Mouse (Mus musculus) bone marrow macrophage, adult 2 months (primary cell): ENCODE results near the gene Ptprm. TPM values are rescaled to one million over a fixed set of nuclear protein-coding genes. Genes with fewer than 3 reads are reported as not detected.

Experiments used
- H3K27ac ChIP-seq: 2 replicates; pipeline ENCODE4 v1.5.1; 2012; ENCODE audit warnings: low read depth, low read length; ENCODE audit not compliant: insufficient read depth
- H3K4me1 ChIP-seq: 2 replicates; pipeline ENCODE4 v1.6.1; 2012; ENCODE audit warnings: low read length; ENCODE audit not compliant: control insufficient read depth, insufficient read depth
- H3K4me3 ChIP-seq: 2 replicates; pipeline ENCODE4 v1.5.1; 2012; ENCODE audit warnings: mild to moderate bottlenecking, low read length, moderate library complexity; ENCODE audit not compliant: insufficient read depth
- CTCF ChIP-seq: IDR thresholded peaks from 2 replicates; pipeline ENCODE4 v1.5.1; 2012; ENCODE audit warnings: low read depth, mild to moderate bottlenecking, low read length, moderate library complexity
- POLR2A ChIP-seq: IDR thresholded peaks from 2 replicates; pipeline ENCODE4 v1.6.1; 2012; ENCODE audit warnings: mild to moderate bottlenecking, low read depth, low read length, borderline replicate concordance
- polyA plus RNA-seq: library from polyadenylated mRNA; stranded (reverse); fragments of >200 nt; gene quantifications from 2 replicates; pipeline ENCODE4 v1.2.4, GENCODE M21; 2012; ENCODE audit not compliant: missing spikeins, insufficient read depth, insufficient read length

Ptprm gene
- polyA plus RNA-seq, 1 experiment, result 0.34 TPM

DNA sequence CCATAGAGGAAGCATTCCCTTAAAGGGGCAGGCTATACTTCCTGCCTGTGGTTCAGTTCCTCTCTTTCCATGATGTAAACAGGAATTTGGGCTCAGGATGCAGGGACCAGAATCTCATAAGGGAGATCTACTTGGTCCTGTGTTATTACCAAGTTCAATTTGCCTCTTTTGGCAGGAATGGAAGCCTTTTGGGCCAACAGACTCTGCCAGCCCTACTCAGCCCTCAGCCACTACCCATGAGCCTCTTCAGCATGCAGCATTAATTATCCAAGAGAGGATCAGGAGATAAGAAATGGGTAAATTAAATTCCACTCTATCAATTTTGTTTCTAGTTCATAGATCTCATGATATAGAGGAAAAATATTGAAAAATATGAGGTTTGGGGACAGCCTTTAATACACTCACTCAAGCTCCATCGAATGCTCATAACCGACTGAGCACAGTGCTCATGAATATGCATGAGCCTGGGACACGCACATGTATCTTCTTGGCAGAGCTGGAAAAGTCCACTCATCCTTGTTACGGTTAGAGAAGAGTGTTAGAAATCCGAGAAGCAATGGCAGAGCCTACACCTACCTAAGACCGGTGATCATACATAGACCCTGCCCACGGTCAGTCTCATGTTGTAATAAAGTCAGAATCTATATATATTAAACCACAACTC is 197.0 kb downstream of the Ptprm start:
- Histone ChIP-seq H3K4me1 (no peaks in the 10 kb centered on the region), H3K4me3 (no peak overlapping the region), H3K27ac (no peak overlapping the region)
- no peak for TF ChIP-seq POLR2A
- TF ChIP-seq CTCF, result no peak

DNA sequence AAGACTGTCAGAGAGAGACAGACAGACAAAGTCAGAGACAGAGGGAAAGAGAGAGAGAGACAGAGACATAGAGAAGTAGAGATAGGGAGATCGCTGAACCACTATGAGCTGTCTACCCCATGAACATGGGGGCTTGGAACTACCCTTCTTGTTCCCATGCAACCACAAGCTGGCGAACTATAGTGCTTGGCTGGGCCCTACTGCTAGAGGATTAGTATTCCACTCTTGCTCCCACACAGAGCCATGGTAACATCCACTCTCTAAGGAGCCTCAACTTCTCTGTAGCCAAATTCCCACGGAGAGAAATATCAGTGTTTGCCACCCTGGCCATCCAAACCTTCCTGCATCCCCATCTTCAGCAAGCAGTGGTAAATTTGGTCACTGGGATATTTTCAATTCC is 202.0 kb downstream of the Ptprm start:
- Histone ChIP-seq H3K4me3 (no peak overlapping the region), H3K4me1 (no peaks in the 10 kb centered on the region), H3K27ac (no peak overlapping the region)
- TF ChIP-seq POLR2A, result no peak

DNA sequence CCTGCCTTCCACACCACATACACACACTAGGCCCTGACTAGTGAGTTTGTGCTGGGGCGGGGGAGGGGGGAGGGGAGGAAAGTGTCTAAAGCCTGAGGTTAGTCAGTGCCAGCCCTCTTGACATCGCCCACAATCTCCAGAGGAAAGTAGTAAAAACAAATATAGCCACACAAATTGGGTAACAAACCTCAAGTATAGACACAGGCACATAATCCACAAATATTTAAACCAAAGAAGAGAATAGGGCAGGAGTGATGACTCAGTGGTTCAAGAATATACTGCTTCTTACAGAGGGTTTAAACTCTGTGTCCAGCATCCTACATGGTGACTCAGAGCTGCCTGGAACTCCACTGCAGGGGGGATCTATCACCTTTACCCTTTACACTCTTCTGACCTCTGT is 203.8 kb downstream of the Ptprm start:
- H3K27ac ChIP-seq, result no peak overlapping the region
- no peak for TF ChIP-seq CTCF
- TF ChIP-seq POLR2A, result no peak

DNA sequence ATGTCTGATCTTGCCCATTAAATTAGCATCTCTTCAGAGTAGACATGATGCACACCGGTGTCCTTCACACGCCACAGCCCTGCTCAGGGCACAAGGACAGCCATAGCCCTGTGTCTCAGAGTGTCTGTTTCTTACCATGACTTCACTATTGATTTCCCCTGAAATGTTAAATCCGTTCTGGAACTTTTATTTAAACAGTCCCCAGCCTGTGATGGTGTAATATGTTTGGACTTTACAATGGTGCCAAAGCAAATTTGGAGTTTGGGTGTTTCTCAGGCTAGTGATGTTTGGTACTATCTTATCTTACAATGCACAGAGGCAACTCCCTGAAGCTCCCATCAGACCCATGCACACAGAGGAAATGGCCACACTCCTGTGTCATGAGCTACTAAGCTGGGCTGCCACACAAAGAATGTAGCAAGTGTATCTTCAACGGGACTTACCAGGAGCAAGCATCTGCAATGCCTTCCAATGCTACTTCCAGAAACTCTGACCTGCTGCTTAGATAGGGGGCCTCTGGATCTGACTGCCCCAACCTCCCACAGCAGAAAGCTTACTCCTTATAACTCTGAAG is 212.0 kb downstream of the Ptprm start:
- Histone ChIP-seq H3K27ac (no peak overlapping the region), H3K4me1 (no peaks in the 10 kb centered on the region), H3K4me3 (no peak overlapping the region)
- no peak for TF ChIP-seq CTCF
- no peak for TF ChIP-seq POLR2A

More for the DNA sequence above, 203.8 kb downstream of the Ptprm start:
- no peak overlapping the region for H3K4me3 ChIP-seq
- H3K4me1 ChIP-seq, result no peaks in the 10 kb centered on the region

DNA sequence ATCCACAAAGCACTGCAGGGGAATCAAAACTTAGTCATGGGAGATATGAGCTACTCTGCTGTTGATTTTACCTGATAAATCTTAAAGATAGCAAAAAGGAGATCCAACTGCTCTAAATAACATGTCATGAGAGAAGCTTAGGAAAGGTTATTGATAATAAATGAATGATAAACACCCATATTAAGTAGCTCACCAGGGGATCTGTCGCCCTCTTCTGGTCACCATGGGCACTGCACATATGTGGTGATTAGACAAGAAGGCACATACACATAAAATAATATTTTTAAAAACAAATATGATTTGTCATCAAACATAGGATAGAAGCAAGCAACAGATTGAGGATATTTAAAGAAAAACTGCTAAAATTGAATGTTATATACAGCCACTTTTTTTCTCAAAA is 213.8 kb downstream of the Ptprm start:
- no peak overlapping the region for H3K4me3 ChIP-seq
- no peaks in the 10 kb centered on the region for H3K4me1 ChIP-seq
- TF ChIP-seq POLR2A, result no peak
- TF ChIP-seq CTCF, result no peak
- no peak overlapping the region for H3K27ac ChIP-seq

DNA sequence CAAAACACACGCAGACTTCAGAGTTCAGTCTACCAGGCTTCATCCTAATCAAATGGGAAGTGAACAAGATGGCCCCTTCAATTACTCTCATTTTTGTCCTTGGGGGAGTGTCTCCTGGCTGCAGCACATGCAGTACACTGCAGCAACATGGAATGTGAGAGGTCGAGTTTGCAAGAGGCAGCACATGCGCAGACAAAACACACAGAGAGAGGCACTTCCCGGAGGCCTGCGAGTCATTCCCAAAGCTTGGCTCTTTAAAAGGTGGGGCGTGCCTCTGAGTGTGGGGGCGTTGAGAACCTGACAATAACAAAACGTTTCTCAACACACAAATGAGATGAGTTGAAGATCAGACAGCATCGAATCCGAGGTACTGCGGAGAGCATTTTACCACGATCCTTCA is 215.3 kb downstream of the Ptprm start:
- TF ChIP-seq CTCF, result no peak
- TF ChIP-seq POLR2A, result no peak
- no peak overlapping the region for H3K27ac ChIP-seq
- no peaks in the 10 kb centered on the region for H3K4me1 ChIP-seq
- no peak overlapping the region for H3K4me3 ChIP-seq

DNA sequence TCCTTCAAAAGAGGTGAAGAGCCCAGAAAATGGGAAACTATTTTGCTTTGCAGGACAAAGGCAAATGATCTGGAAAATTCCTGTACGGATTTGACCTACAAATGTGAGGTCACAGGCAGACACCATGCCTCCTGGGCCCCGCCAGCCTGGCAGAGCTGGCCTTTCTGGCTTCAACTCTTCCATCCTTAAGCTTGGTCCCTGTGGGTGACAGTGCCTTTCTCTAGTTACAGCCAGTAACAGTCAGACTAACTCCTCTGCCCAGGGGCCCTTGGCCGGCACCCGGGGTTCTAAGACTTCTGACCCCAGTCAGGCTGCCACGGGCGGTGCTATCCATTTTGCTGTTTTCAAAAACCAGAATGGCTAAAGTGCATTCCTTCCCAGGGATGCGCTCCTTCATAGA is 217.4 kb downstream of the Ptprm start:
- TF ChIP-seq POLR2A (no peak), CTCF (no peak)
- no peaks in the 10 kb centered on the region for H3K4me1 ChIP-seq
- no peak overlapping the region for H3K4me3 ChIP-seq
- H3K27ac ChIP-seq, result no peak overlapping the region

DNA sequence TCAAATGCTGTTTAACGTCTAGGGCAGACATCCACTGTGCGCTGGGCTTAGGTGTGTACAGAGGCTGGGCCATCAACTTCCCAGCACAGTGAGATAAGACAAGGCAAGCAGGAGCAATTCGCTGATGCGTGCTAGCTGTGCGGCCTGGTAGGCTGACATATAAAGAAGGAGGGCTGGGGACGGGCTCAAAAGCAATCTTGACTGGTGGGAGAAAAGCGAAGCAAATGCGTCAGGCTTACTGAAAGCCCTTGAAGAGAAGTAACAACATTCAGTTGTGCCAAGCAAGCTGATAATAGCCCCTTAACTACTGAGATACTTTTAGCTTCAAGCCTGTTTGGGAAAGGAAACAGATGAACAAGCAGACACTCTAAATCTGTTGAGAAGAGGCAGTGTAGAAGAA is 217.8 kb downstream of the Ptprm start:
- Histone ChIP-seq H3K4me3 (no peak overlapping the region), H3K4me1 (no peaks in the 10 kb centered on the region), H3K27ac (no peak overlapping the region)
- TF ChIP-seq POLR2A, result no peak
- no peak for TF ChIP-seq CTCF

DNA sequence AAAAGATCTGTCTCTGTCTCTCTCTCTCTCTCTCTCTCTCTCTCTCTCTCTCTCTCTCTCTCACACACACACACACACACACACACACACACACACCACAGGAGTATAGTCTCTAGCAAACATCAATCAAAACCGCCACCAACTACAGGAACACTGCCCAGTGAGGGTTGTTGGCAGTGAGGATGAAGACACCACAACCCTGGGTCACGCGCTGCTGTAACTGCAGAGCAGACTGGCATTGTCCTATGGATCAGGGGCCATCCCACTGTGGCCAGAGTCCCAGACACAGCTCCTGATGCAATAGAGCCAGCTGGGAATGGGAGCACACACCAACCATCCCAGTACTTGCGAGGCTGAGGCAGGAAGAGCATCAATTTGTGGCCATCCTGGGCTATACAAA is 220.0 kb downstream of the Ptprm start:
- no peak overlapping the region for H3K4me3 ChIP-seq
- no peaks in the 10 kb centered on the region for H3K4me1 ChIP-seq
- TF ChIP-seq CTCF (no peak), POLR2A (no peak)
- no peak overlapping the region for H3K27ac ChIP-seq

DNA sequence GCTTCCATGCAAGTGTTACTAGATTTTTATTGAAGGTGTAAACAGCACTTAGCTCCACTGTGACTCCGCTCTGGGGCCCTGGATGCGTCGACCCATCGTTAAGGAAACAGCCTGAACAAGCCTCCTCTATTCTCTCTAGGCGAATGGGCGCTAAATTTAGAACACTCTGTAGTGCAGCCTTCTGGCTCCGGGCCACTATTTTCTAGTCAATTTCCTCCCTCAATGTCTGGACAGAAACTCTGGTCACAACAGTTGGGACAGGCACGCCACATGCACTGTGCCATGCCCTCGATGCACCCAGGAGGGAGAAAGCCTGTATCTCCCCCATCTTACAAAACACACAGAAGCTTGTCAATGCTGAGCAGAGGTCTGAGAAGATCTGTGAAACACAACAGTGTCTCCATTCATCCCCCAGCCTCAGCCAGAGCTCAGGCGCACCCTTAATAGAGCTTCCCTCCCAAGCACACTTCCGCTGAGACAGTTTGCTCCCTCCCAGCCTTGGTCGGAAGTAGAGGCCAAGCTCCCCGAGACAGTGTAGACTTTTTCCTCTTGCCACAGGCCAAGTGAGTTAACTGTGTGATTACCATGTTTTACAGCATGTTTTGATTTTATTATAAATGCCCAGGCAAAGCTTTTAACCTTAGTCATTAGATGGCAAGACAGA is 220.7 kb downstream of the Ptprm start:
- TF ChIP-seq POLR2A (no peak), CTCF (no peak)
- no peak overlapping the region for H3K4me3 ChIP-seq
- no peaks in the 10 kb centered on the region for H3K4me1 ChIP-seq
- H3K27ac ChIP-seq, result no peak overlapping the region

DNA sequence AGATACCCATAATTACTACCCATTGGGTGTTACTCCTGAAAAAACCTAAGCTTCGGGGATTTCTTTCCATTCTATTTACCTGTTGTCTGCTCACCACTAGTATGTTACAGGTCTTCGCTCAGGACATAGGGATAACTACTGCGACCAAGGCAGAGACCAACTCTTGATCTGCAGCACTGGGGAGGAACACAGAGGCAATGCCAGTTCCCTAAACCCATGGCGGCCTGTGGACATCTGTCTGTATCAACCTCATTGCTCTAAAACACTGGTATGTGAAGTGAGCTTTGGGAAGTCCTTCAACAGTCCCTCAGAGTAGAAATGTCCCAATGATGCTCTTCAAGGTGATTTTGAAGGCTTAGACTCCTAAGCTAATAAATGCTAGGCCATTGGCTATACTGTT is 221.2 kb downstream of the Ptprm start:
- Histone ChIP-seq H3K4me1 (no peaks in the 10 kb centered on the region), H3K27ac (no peak overlapping the region), H3K4me3 (no peak overlapping the region)
- TF ChIP-seq POLR2A (no peak), CTCF (no peak)
